Mouse (Mus musculus): ENCODE data around the gene Crybb3.

Crybb3 gene

GRCm38 (mm10) chr5:113049876-113050275 is 31.5 kb downstream of the Crybb3 start:
- no peak for DNase-seq (ENCODE audit: low read depth, low spot score)

GRCm38 (mm10) chr5:113045511-113046273 is 35.7 kb downstream of the Crybb3 start:
- peak; percentile 51 for DNase-seq (ENCODE audit: low read depth, low spot score)

- no peak for DNase-seq (ENCODE audit: low read depth, low spot score)
These were observed 37.9 kb downstream of the Crybb3 start for GRCm38 (mm10) chr5:113043531-113043930.

- DNase-seq (ENCODE audit: low read depth, low spot score) = no peak
These were observed 39.8 kb downstream of the Crybb3 start for GRCm38 (mm10) chr5:113041567-113042071.

GRCm38 (mm10) chr5:113040776-113041175 is 40.6 kb downstream of the Crybb3 start:
- no peak for DNase-seq (ENCODE audit: low read depth, low spot score)

GRCm38 (mm10) chr5:113038601-113039000 is 42.8 kb downstream of the Crybb3 start:
- DNase-seq (ENCODE audit: low read depth, low spot score) = peak; percentile 49

GRCm38 (mm10) chr5:113035094-113036047 is 46.0 kb downstream of the Crybb3 start:
- DNase-seq (ENCODE audit: low read depth, low spot score) = peak; percentile 30

- no peak for DNase-seq (ENCODE audit: low read depth, low spot score)
These were observed 50.1 kb downstream of the Crybb3 start for GRCm38 (mm10) chr5:113031201-113031754.

- no peak for DNase-seq (ENCODE audit: low read depth, low spot score)
These were observed 51.3 kb downstream of the Crybb3 start for GRCm38 (mm10) chr5:113030082-113030481.

GRCm38 (mm10) chr5:113026706-113027105 is 54.7 kb downstream of the Crybb3 start:
- no peak for DNase-seq (ENCODE audit: low read depth, low spot score)

All from R1 (cell line).